Mouse (Mus musculus) forebrain, embryonic 10.5 days (tissue): ENCODE data around the gene Terb2. TPM values are rescaled to one million over a fixed set of nuclear protein-coding genes. Genes with fewer than 3 reads are reported as not detected.
A peak's percentile ranks its signal among the peaks of the same experiment; 100 is the strongest.

ENCODE experiments used
- DNase-seq: peaks from one replicate; pipeline ENCODE4 v3.0.0-alpha.2; 2017; ENCODE audit warnings: low spot score; ENCODE audit errors: extremely low spot score
- H3K27ac ChIP-seq: fragments of 300-500 bp; sonication (generic); 2 replicates; pipeline ENCODE4 v1.5.1; 2016; ENCODE audit warnings: mild to moderate bottlenecking
- H3K27me3 ChIP-seq: fragments of 300-500 bp; sonication (generic); 2 replicates; pipeline ENCODE4 v1.6.1; 2016; ENCODE audit warnings: mild to moderate bottlenecking; ENCODE audit not compliant: poor library complexity, severe bottlenecking
- H3K36me3 ChIP-seq: fragments of 300-500 bp; sonication (generic); replicated peaks from 2 replicates; pipeline ENCODE4 v1.6.1; 2016; ENCODE audit warnings: mild to moderate bottlenecking, moderate library complexity
- H3K4me1 ChIP-seq: fragments of 300-500 bp; sonication (generic); 2 replicates; pipeline ENCODE4 v1.6.1; 2016
- H3K4me3 ChIP-seq: fragments of 300-500 bp; sonication (generic); 2 replicates; pipeline ENCODE4 v1.5.1; 2016; ENCODE audit warnings: mild to moderate bottlenecking, moderate library complexity
- H3K9me3 ChIP-seq: fragments of 300-500 bp; sonication (generic); 2 replicates; pipeline ENCODE4 v1.6.1; 2016; ENCODE audit warnings: mild to moderate bottlenecking, moderate library complexity
- WGBS: fragments of 180-500 bp; shearing (Covaris S2); methylation state at CpG from one replicate; pipeline ENCODE4 v1.1.7; 2016; 5-methylcytosine and 5-hydroxymethylcytosine counted together
- polyA plus RNA-seq: library from polyadenylated mRNA; unstranded; fragments of >200 nt; fragmentation: Nextera tagmentation; extraction: Ambion mirVana; gene quantifications from 2 replicates; pipeline ENCODE4 v1.2.1, GENCODE M21; 2016

The Terb2 gene
- polyA plus RNA-seq = not detected in 2 replicates

- no peak for DNase-seq
- no peak within 1 kb of the TSS for H3K4me3 ChIP-seq
- H3K27me3 ChIP-seq = no peaks in the 10 kb centered on the region
- H3K4me1 ChIP-seq = no peaks in the 10 kb centered on the region
- WGBS = 82% methylated on average over 17 of the region's 17 CpGs
- H3K36me3 ChIP-seq = no peaks in the 10 kb centered on the region
- H3K27ac ChIP-seq = no peak within 1 kb of the TSS
- no peaks in the 10 kb centered on the region for H3K9me3 ChIP-seq
Measured at GRCm38 (mm10) chr2:122186106-122186505, at the start of gene Terb2, which contains the start of gene Patl2. TSS of gene Terb2 (plus strand) at chr2:122186272. TSS of gene Patl2 (minus strand) at chr2:122186189.

- H3K27ac ChIP-seq = no peak overlapping the region
- WGBS = 64% methylated on average over 5 of the region's 5 CpGs
- no peaks in the 10 kb centered on the region for H3K9me3 ChIP-seq
- no peak for DNase-seq
- no peaks in the 10 kb centered on the region for H3K4me1 ChIP-seq
- H3K27me3 ChIP-seq = no peaks in the 10 kb centered on the region
- H3K36me3 ChIP-seq = no peaks in the 10 kb centered on the region
- H3K4me3 ChIP-seq = no peak overlapping the region
Measured at GRCm38 (mm10) chr2:122137839-122138465, 48.1 kb upstream of the Terb2 start.

GRCm38 (mm10) chr2:122140815-122141214, 45.3 kb upstream of the Terb2 start:
- Histone ChIP-seq H3K36me3 (no peaks in the 10 kb centered on the region), H3K4me3 (no peak overlapping the region), H3K27me3 (no peaks in the 10 kb centered on the region), H3K27ac (no peak overlapping the region), H3K4me1 (no peaks in the 10 kb centered on the region), H3K9me3 (no peaks in the 10 kb centered on the region)
- WGBS = 92% methylated on average over 2 of the region's 2 CpGs
- DNase-seq = no peak

GRCm38 (mm10) chr2:122141332-122141967, 44.6 kb upstream of the Terb2 start:
- Histone ChIP-seq H3K27ac (no peak overlapping the region), H3K36me3 (no peaks in the 10 kb centered on the region), H3K27me3 (no peaks in the 10 kb centered on the region), H3K9me3 (no peaks in the 10 kb centered on the region), H3K4me1 (no peaks in the 10 kb centered on the region), H3K4me3 (no peak overlapping the region)
- DNase-seq = no peak
- WGBS = 78% methylated on average over 5 of the region's 5 CpGs

GRCm38 (mm10) chr2:122143111-122143510, 43.0 kb upstream of the Terb2 start:
- no peaks in the 10 kb centered on the region for H3K36me3 ChIP-seq
- 95% methylated on average over 3 of the region's 3 CpGs for WGBS
- DNase-seq = no peak
- no peak overlapping the region for H3K27ac ChIP-seq
- peaks cover 9% of the 10 kb centered on the region for H3K4me1 ChIP-seq
- no peak overlapping the region for H3K4me3 ChIP-seq
- H3K9me3 ChIP-seq = no peaks in the 10 kb centered on the region
- H3K27me3 ChIP-seq = no peaks in the 10 kb centered on the region

- H3K4me1 ChIP-seq = peaks cover 19% of the 10 kb centered on the region
- no peaks in the 10 kb centered on the region for H3K9me3 ChIP-seq
- H3K36me3 ChIP-seq = no peaks in the 10 kb centered on the region
- H3K4me3 ChIP-seq = no peak overlapping the region
- H3K27ac ChIP-seq = no peak overlapping the region
- no peak for DNase-seq
- WGBS = 80% methylated on average over 4 of the region's 4 CpGs
- peaks cover 12% of the 10 kb centered on the region for H3K27me3 ChIP-seq
Measured at GRCm38 (mm10) chr2:122145756-122146155, 40.3 kb upstream of the Terb2 start.

GRCm38 (mm10) chr2:122146687-122147086, 39.4 kb upstream of the Terb2 start:
- Histone ChIP-seq H3K27me3 (peaks cover 12% of the 10 kb centered on the region), H3K9me3 (no peaks in the 10 kb centered on the region), H3K4me1 (peaks cover 19% of the 10 kb centered on the region), H3K27ac (no peak overlapping the region), H3K4me3 (no peak overlapping the region), H3K36me3 (peaks cover 6% of the 10 kb centered on the region)
- WGBS = 86% methylated on average over 6 of the region's 6 CpGs
- DNase-seq = no peak

GRCm38 (mm10) chr2:122147508-122148241, 38.4 kb upstream of the Terb2 start, which contains the start of gene B2m:
TSS of gene B2m (plus strand) at chr2:122147686.
- under 1% methylated on average over 40 of the region's 40 CpGs for WGBS

GRCm38 (mm10) chr2:122148242-122148917, 37.7 kb upstream of the Terb2 start:
- WGBS = 42% methylated on average over 18 of the region's 18 CpGs
- peaks cover 19% of the 10 kb centered on the region for H3K4me1 ChIP-seq
- peak overlapping the region; percentile 78 for H3K4me3 ChIP-seq
- peaks cover 12% of the 10 kb centered on the region for H3K27me3 ChIP-seq
- no peak for DNase-seq
- H3K27ac ChIP-seq = peak overlapping the region; percentile 87
- peaks cover 16% of the 10 kb centered on the region for H3K36me3 ChIP-seq
- H3K9me3 ChIP-seq = no peaks in the 10 kb centered on the region

More at GRCm38 (mm10) chr2:122147508-122148241, 38.4 kb upstream of the Terb2 start, which contains the start of gene B2m:
- Histone ChIP-seq H3K27me3 (peaks cover 12% of the 10 kb centered on the region), H3K27ac (peak within 1 kb of the TSS; percentile 87), H3K9me3 (no peaks in the 10 kb centered on the region), H3K36me3 (peaks cover 12% of the 10 kb centered on the region), H3K4me1 (peaks cover 19% of the 10 kb centered on the region), H3K4me3 (peak within 1 kb of the TSS; percentile 78)
- peak; percentile 94 for DNase-seq

GRCm38 (mm10) chr2:122149316-122149715, 36.8 kb upstream of the Terb2 start:
- Histone ChIP-seq H3K4me1 (peaks cover 19% of the 10 kb centered on the region), H3K27ac (no peak overlapping the region), H3K9me3 (no peaks in the 10 kb centered on the region), H3K36me3 (peaks cover 19% of the 10 kb centered on the region), H3K4me3 (no peak overlapping the region), H3K27me3 (peaks cover 12% of the 10 kb centered on the region)
- 90% methylated on average over 6 of the region's 6 CpGs for WGBS
- DNase-seq = no peak

GRCm38 (mm10) chr2:122149716-122150115, 36.4 kb upstream of the Terb2 start:
- H3K9me3 ChIP-seq = no peaks in the 10 kb centered on the region
- H3K27me3 ChIP-seq = peaks cover 12% of the 10 kb centered on the region
- H3K4me3 ChIP-seq = no peak overlapping the region
- H3K36me3 ChIP-seq = peaks cover 23% of the 10 kb centered on the region
- 78% methylated on average over 3 of the region's 3 CpGs for WGBS
- no peak overlapping the region for H3K27ac ChIP-seq
- DNase-seq = no peak
- H3K4me1 ChIP-seq = peaks cover 19% of the 10 kb centered on the region

- 88% methylated on average over 1 of the region's 1 CpGs for WGBS
- Histone ChIP-seq H3K9me3 (no peaks in the 10 kb centered on the region), H3K27ac (no peak overlapping the region), H3K4me3 (no peak overlapping the region), H3K4me1 (peaks cover 19% of the 10 kb centered on the region), H3K27me3 (peaks cover 12% of the 10 kb centered on the region), H3K36me3 (peaks cover 32% of the 10 kb centered on the region)
- DNase-seq = no peak
Measured at GRCm38 (mm10) chr2:122151221-122151620, 34.9 kb upstream of the Terb2 start.
